Mouse (Mus musculus): Measurements from ENCODE around the gene Plpp1.

- no peak for TF ChIP-seq CTCF (IDR thresholded peaks at IDR 0.05; ENCODE audit: extremely low read depth, insufficient read depth, insufficient read length, insufficient replicate concordance)
- no peak for TF ChIP-seq POLR2A (IDR thresholded peaks at IDR 0.05; ENCODE audit: low read depth, low read length)
These were observed 4.9 kb downstream of the Plpp1 start for GRCm38 (mm10) chr13:112805529-112805928.

All from spleen, adult 2 months (tissue).